Mouse (Mus musculus): ENCODE data around the gene Kirrel. TPM values are rescaled to one million over a fixed set of nuclear protein-coding genes. Genes with fewer than 3 reads are reported as not detected.

The Kirrel gene
- total and polyA plus RNA-seq, 3 experiments = not detected

- H3K9ac ChIP-seq (ENCODE audit: control insufficient read depth, low read depth, low read length, poor library complexity, severe bottlenecking) = no peak overlapping the region
- no peaks in the 10 kb centered on the region for H3K27me3 ChIP-seq (ENCODE audit: control insufficient read depth in 1 of 2, insufficient read depth in 2 of 2, low read length in 2 of 2)
- H3K9me3 ChIP-seq (replicated peaks; ENCODE audit: insufficient read depth, low read length) = no peaks in the 10 kb centered on the region
- no peaks in the 10 kb centered on the region for H3K36me3 ChIP-seq (ENCODE audit: control insufficient read depth in 1 of 2, insufficient read depth in 2 of 2, low read length in 2 of 2)
- no peak overlapping the region for H3K27ac ChIP-seq (ENCODE audit: control insufficient read depth, low read depth, low read length)
- no peak overlapping the region for H3K4me3 ChIP-seq (ENCODE audit: control insufficient read depth in 1 of 2, insufficient read depth in 1 of 2, low read depth in 2 of 2, low read length in 2 of 2)
- H3K79me2 ChIP-seq (ENCODE audit: control insufficient read depth, insufficient read depth, low read length, poor library complexity) = no peaks in the 10 kb centered on the region
- peak; percentile 9 for DNase-seq (ENCODE audit: low read depth, low spot score)
- TF ChIP-seq USF2 (IDR thresholded peaks at IDR 0.05; ENCODE audit: borderline replicate concordance in 1 of 2, insufficient read depth in 1 of 2, low read depth in 1 of 2, low read length in 2 of 2) (no peak), POLR2AphosphoS5 (IDR thresholded peaks at IDR 0.05; ENCODE audit: borderline replicate concordance, low read depth, low read length) (no peak), NELFE (IDR thresholded peaks at IDR 0.05; ENCODE audit: low read depth, low read length) (no peak), TCF12 (IDR thresholded peaks at IDR 0.05; ENCODE audit: low read depth, low read length) (no peak), GABPA (IDR thresholded peaks at IDR 0.05; ENCODE audit: low read depth, low read length) (no peak), MAZ (IDR thresholded peaks at IDR 0.05; ENCODE audit: low read depth, low read length) (no peak), MAX (IDR thresholded peaks at IDR 0.05; ENCODE audit: low read length) (no peak), BHLHE40 (IDR thresholded peaks at IDR 0.05; ENCODE audit: borderline replicate concordance, low read depth, low read length) (no peak), GATA1 (IDR thresholded peaks at IDR 0.05; ENCODE audit: low read depth, low read length) (no peak), TBP (IDR thresholded peaks at IDR 0.05; ENCODE audit: low read depth, low read length) (no peak), TAL1 (IDR thresholded peaks at IDR 0.05; ENCODE audit: low read length) (no peak), ETS1 (IDR thresholded peaks at IDR 0.05; ENCODE audit: low read depth, low read length) (no peak)
- no peaks in the 10 kb centered on the region for H3K4me1 ChIP-seq (ENCODE audit: control insufficient read depth in 1 of 2, insufficient read depth in 2 of 2, low read length in 2 of 2)
These were observed 19.2 kb upstream of the Kirrel start for GRCm38 (mm10) chr3:87193756-87194155.

- Histone ChIP-seq H3K4me3 (ENCODE audit: control insufficient read depth in 1 of 2, insufficient read depth in 1 of 2, low read depth in 2 of 2, low read length in 2 of 2) (no peak overlapping the region), H3K9me3 (replicated peaks; ENCODE audit: insufficient read depth, low read length) (no peaks in the 10 kb centered on the region), H3K79me2 (ENCODE audit: control insufficient read depth, insufficient read depth, low read length, poor library complexity) (no peaks in the 10 kb centered on the region), H3K4me1 (ENCODE audit: control insufficient read depth in 1 of 2, insufficient read depth in 2 of 2, low read length in 2 of 2) (no peaks in the 10 kb centered on the region), H3K9ac (ENCODE audit: control insufficient read depth, low read depth, low read length, poor library complexity, severe bottlenecking) (no peak overlapping the region), H3K27me3 (ENCODE audit: control insufficient read depth in 1 of 2, insufficient read depth in 2 of 2, low read length in 2 of 2) (no peaks in the 10 kb centered on the region), H3K36me3 (ENCODE audit: control insufficient read depth in 1 of 2, insufficient read depth in 2 of 2, low read length in 2 of 2) (no peaks in the 10 kb centered on the region), H3K27ac (ENCODE audit: control insufficient read depth, low read depth, low read length) (no peak overlapping the region)
- TF ChIP-seq USF2 (IDR thresholded peaks at IDR 0.05; ENCODE audit: borderline replicate concordance in 1 of 2, insufficient read depth in 1 of 2, low read depth in 1 of 2, low read length in 2 of 2) (no peak), TCF12 (IDR thresholded peaks at IDR 0.05; ENCODE audit: low read depth, low read length) (no peak), GATA1 (IDR thresholded peaks at IDR 0.05; ENCODE audit: low read depth, low read length) (no peak), MYC (IDR thresholded peaks at IDR 0.05; ENCODE audit: low read depth, low read length) (no peak), USF1 (IDR thresholded peaks at IDR 0.05; ENCODE audit: low read depth, low read length) (no peak)
- peak; percentile 1 for DNase-seq (ENCODE audit: low read depth, low spot score)
These were observed 18.8 kb upstream of the Kirrel start for GRCm38 (mm10) chr3:87193352-87193751.

DNA sequence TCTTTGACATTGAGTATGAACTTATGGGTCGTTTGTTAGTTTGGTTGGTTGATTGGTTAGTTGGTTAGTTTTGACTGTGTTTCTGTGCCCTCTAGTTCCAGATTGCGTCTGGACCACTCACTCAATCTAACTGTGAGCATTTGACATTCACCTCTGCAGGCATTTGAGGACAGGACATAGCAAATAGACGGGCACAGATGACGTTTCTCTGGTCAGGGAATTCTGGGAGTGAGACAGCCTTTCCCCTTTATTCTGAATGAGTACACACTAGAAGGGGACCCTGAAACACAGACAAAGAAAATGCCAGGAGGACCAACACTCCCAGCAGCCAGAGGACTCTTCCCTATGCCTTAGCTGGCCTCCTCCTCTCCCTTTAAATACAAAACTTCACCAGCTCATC, 2.1 kb upstream of the Kirrel start:
- H3K27ac ChIP-seq (ENCODE audit: control insufficient read depth, low read depth, low read length) = no peak overlapping the region
- H3K9ac ChIP-seq (ENCODE audit: control insufficient read depth, low read depth, low read length, poor library complexity, severe bottlenecking) = no peak overlapping the region
- no peak for TF ChIP-seq ZKSCAN1 (IDR thresholded peaks at IDR 0.05; ENCODE audit: low read depth, low read length)
- TF ChIP-seq ETS1 (IDR thresholded peaks at IDR 0.05; ENCODE audit: low read depth, low read length) = no peak
- TF ChIP-seq MAZ (IDR thresholded peaks at IDR 0.05; ENCODE audit: low read depth, low read length) = no peak
- TF ChIP-seq BHLHE40 (IDR thresholded peaks at IDR 0.05; ENCODE audit: borderline replicate concordance, low read depth, low read length) = no peak
- TF ChIP-seq CHD1 (IDR thresholded peaks at IDR 0.05; ENCODE audit: low read depth, low read length) = no peak
- TF ChIP-seq ZC3H11A (IDR thresholded peaks at IDR 0.05; ENCODE audit: low read depth, low read length) = no peak
- TF ChIP-seq GABPA (IDR thresholded peaks at IDR 0.05; ENCODE audit: low read depth, low read length) = no peak
- no peak for TF ChIP-seq TCF12 (IDR thresholded peaks at IDR 0.05; ENCODE audit: low read depth, low read length)
- no peak for TF ChIP-seq ZNF384 (IDR thresholded peaks at IDR 0.05; ENCODE audit: low read depth, low read length)
- TF ChIP-seq SIN3A (IDR thresholded peaks at IDR 0.05; ENCODE audit: low read length) = no peak
- no peaks in the 10 kb centered on the region for H3K9me3 ChIP-seq (replicated peaks; ENCODE audit: insufficient read depth, low read length)
- DNase-seq (ENCODE audit: low read depth, low spot score) = no peak
- H3K4me3 ChIP-seq (ENCODE audit: control insufficient read depth in 1 of 2, insufficient read depth in 1 of 2, low read depth in 2 of 2, low read length in 2 of 2) = no peak overlapping the region
- H3K4me1 ChIP-seq (ENCODE audit: control insufficient read depth in 1 of 2, insufficient read depth in 2 of 2, low read length in 2 of 2) = no peaks in the 10 kb centered on the region
- H3K27me3 ChIP-seq (ENCODE audit: control insufficient read depth in 1 of 2, insufficient read depth in 2 of 2, low read length in 2 of 2) = no peaks in the 10 kb centered on the region
- H3K79me2 ChIP-seq (ENCODE audit: control insufficient read depth, insufficient read depth, low read length, poor library complexity) = no peaks in the 10 kb centered on the region
- H3K36me3 ChIP-seq (ENCODE audit: control insufficient read depth in 1 of 2, insufficient read depth in 2 of 2, low read length in 2 of 2) = no peaks in the 10 kb centered on the region

Measured in MEL (cell line).